Mouse (Mus musculus): Measurements from ENCODE around the gene Pcsk5. TPM values are rescaled to one million over a fixed set of nuclear protein-coding genes. Genes with fewer than 3 reads are reported as not detected.

Pcsk5 gene
- 1.2 and 1.4 TPM in 2 replicates for polyA plus RNA-seq (2015; fragmentation: Nextera tagmentation; extraction: Ambion mirVana)

DNA sequence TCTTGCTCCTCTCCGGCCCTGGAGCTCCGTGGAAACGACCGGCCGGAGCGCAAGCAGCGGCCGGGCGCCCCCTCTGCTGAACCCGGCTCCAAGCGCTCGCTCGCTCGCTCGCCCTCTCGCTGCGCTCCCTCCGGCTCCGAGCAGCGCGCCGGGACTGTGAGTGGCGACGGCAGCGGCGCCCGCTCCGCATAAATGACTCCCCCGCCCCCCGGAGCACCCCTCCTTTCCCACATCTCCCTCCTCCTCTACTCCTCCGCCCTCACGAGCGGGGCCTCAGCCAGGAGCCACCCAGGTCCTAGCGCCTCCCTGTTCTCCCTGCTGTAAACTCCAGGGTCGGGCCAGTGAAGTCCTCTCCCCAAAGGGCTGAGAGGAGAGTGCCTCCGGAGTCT, at the start of gene Pcsk5:
Pcsk5 (minus strand) TSS at position 162 of the 389 bp plus-strand sequence.
- Histone ChIP-seq H3K4me1 (replicated peaks) (no peaks in the 10 kb centered on the region), H3K9ac (peak within 1 kb of the TSS; percentile 50), H3K4me2 (peak within 1 kb of the TSS; percentile 65), H3K27ac (no peak within 1 kb of the TSS), H3K9me3 (replicated peaks) (no peaks in the 10 kb centered on the region), H3K36me3 (no peaks in the 10 kb centered on the region), H3K27me3 (peaks cover 39% of the 10 kb centered on the region), H3K4me3 (replicated peaks) (peak within 1 kb of the TSS; percentile 59)
- 1% methylated on average over 9 of the region's 36 CpGs for WGBS (ENCODE audit: insufficient replicate concordance)
- peak; percentile 79 for ATAC-seq (ENCODE audit: low read depth)
- peak; percentile 28 for DNase-seq

DNA sequence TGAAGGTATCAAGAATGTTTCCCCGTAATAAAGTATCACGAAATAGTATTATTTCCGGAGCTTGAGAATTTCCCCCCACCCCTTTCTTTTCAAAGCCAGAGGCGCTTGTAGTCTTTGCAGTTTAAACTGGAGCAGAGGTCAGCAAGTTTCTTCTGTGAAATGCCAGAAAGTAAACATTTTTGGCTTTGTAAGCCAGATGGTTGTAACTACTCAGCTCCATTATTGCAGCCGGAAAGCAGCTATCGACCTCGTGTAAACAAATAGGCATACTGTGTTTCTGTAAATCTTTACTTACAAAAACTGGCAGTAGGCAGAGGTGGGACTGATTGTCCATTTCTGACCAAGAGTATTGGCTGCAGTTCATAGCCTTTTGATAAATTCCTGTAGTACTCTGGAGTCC, 38.4 kb upstream of the Pcsk5 start:
- ATAC-seq (ENCODE audit: low read depth) (no peak), DNase-seq (no peak)
- Histone ChIP-seq H3K4me3 (replicated peaks) (no peak overlapping the region), H3K36me3 (no peaks in the 10 kb centered on the region), H3K4me2 (no peak overlapping the region), H3K9me3 (replicated peaks) (no peaks in the 10 kb centered on the region), H3K27ac (no peak overlapping the region), H3K27me3 (no peaks in the 10 kb centered on the region), H3K4me1 (replicated peaks) (no peaks in the 10 kb centered on the region), H3K9ac (no peak overlapping the region)
- WGBS (ENCODE audit: insufficient replicate concordance): 65% methylated on average over 7 of the region's 7 CpGs

DNA sequence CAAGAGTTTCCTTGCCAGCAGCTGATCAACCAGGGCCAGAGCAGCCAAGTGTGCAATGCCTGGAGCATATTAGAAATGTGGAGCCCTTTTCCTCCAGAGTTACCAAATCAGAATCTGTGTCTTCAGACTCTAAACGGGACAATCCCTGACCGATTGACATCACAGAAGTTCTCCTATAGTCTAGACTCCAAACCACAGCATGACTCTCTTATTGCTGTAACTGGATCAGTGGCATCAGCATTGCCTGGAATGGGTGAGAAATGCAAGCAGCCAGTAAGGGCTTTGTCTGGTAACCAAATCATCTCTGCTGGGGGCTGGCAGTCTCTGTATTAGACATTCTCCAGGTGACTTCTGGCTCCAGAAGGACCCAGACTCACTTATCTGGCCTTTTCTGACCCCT, 37.0 kb upstream of the Pcsk5 start:
- H3K27ac ChIP-seq: no peak overlapping the region
- no peaks in the 10 kb centered on the region for H3K36me3 ChIP-seq
- ATAC-seq (ENCODE audit: low read depth) (no peak), DNase-seq (no peak)
- H3K9me3 ChIP-seq (replicated peaks): no peaks in the 10 kb centered on the region
- no peak overlapping the region for H3K9ac ChIP-seq
- no peak overlapping the region for H3K4me2 ChIP-seq
- no peak overlapping the region for H3K4me3 ChIP-seq (replicated peaks)
- WGBS (ENCODE audit: insufficient replicate concordance): 57% methylated on average over 2 of the region's 2 CpGs
- H3K4me1 ChIP-seq (replicated peaks): no peaks in the 10 kb centered on the region
- no peaks in the 10 kb centered on the region for H3K27me3 ChIP-seq

DNA sequence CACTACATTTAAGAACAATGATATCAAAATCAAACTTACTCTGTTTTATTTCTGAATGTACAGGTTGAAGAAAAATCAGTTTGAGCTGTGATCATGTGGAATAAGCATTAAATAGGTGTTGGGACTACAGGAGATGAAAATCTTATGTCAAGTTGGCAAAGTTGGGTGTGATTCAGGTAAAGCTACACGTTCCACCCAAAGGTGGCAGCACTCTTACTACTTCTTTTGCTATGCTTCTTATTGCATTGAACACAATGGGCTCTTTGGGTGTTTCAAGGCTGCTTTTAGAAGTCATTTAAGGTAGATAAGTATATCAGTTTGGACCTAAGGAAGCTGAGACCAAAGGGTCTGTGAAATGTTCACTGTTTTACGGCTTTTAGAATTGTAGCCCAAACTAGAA, 36.3 kb upstream of the Pcsk5 start:
- no peak for DNase-seq

DNA sequence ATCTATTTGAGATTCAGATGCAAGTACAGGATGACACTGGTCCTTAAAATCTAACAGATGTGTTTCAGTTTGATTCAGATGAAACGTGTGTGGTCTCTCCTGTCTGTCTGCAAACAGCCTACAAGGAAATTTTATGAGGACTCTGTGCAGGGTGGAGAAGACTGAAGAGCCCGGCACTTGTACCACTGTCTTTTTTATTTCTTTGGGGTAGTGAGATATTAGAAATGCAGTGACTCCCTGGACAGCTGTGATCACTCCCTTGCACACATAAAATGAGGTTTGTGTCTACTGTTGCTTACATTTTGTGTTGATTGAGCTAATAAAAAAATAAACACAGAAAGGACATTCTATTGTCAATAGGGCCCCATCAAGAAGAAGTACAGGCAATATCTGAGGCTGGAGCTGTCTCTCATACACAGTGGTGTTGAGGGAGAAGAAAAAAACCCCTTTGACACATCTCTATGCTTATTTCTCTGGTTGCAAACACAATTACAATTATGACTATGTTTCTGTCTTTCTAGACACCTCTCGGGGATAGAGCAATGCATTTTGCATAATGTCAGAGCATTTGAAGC, 29.0 kb upstream of the Pcsk5 start:
- H3K9ac ChIP-seq: no peak overlapping the region
- WGBS (ENCODE audit: insufficient replicate concordance): 54% methylated on average over 3 of the region's 3 CpGs
- no peak for ATAC-seq (ENCODE audit: low read depth)
- no peaks in the 10 kb centered on the region for H3K9me3 ChIP-seq (replicated peaks)
- no peak overlapping the region for H3K4me3 ChIP-seq (replicated peaks)
- DNase-seq: no peak
- H3K27ac ChIP-seq: no peak overlapping the region
- no peaks in the 10 kb centered on the region for H3K27me3 ChIP-seq
- no peaks in the 10 kb centered on the region for H3K36me3 ChIP-seq
- H3K4me1 ChIP-seq (replicated peaks): no peaks in the 10 kb centered on the region
- H3K4me2 ChIP-seq: no peak overlapping the region

More for the DNA sequence above, 36.3 kb upstream of the Pcsk5 start:
- no peak overlapping the region for H3K9ac ChIP-seq
- H3K36me3 ChIP-seq: no peaks in the 10 kb centered on the region
- H3K4me3 ChIP-seq (replicated peaks): no peak overlapping the region
- ATAC-seq (ENCODE audit: low read depth): no peak
- no peak overlapping the region for H3K27ac ChIP-seq
- H3K4me1 ChIP-seq (replicated peaks): no peaks in the 10 kb centered on the region
- no peaks in the 10 kb centered on the region for H3K9me3 ChIP-seq (replicated peaks)
- H3K27me3 ChIP-seq: no peaks in the 10 kb centered on the region
- no peak overlapping the region for H3K4me2 ChIP-seq
- WGBS (ENCODE audit: insufficient replicate concordance): 47% methylated on average over 2 of the region's 2 CpGs

DNA sequence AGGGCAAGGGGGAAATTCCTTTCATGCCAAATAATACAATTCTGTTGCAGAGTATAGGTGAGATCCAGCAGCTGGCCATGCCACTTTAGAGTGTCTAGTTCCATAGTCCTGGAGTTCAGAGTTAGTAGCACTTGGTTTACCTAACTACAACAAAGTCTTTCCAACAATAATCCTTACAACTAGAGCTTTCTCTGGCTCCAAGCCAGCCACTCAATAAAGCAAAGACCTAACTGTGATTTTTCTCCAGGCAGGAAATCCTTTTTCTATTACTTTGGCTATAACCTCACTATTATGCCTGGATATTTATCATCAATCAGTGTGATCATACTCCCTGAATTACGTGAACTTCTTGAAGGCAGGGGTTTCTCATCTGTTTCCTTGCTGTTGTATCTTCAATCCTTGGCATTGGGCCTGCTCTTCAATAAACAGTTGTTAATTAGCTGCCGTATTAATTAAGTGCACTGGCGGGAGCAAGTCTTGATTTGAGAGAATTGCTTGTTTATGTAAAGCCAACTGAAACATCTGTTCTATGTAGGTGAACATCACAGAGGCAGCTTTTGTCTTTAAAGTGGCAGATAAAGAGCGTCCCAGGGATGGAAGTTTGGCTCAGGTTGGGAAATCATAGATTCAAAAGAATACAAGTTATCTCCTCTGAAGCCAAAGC, 23.1 kb upstream of the Pcsk5 start:
- Histone ChIP-seq H3K27me3 (no peaks in the 10 kb centered on the region), H3K4me2 (no peak overlapping the region), H3K4me1 (replicated peaks) (no peaks in the 10 kb centered on the region), H3K9ac (no peak overlapping the region), H3K36me3 (no peaks in the 10 kb centered on the region), H3K27ac (no peak overlapping the region), H3K9me3 (replicated peaks) (no peaks in the 10 kb centered on the region), H3K4me3 (replicated peaks) (no peak overlapping the region)
- DNase-seq (no peak), ATAC-seq (ENCODE audit: low read depth) (no peak)
- WGBS (ENCODE audit: insufficient replicate concordance): 52% methylated on average over 4 of the region's 4 CpGs

DNA sequence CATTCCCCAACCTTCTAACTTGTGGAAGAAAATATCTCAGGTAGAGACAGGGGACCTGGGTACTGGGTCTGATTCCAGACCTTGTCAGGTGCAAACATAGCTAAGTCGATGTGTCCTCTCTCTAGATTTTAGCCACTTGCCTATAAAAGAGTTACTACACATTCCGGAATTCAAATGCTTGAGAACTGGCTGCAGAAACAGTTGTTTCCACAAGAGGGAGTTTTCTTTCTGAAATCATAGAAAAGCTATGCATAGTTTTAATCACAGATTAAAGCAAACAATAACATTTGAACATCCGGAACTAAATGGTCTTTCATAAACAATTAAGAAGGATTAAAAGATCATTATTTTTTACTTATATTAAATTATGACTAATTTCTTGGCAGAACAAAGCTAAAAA, 19.3 kb upstream of the Pcsk5 start:
- no peak overlapping the region for H3K27ac ChIP-seq
- H3K4me1 ChIP-seq (replicated peaks): no peaks in the 10 kb centered on the region
- H3K9ac ChIP-seq: no peak overlapping the region
- no peak overlapping the region for H3K4me2 ChIP-seq
- ATAC-seq (ENCODE audit: low read depth): no peak
- WGBS (ENCODE audit: insufficient replicate concordance): 53% methylated on average over 3 of the region's 3 CpGs
- no peaks in the 10 kb centered on the region for H3K27me3 ChIP-seq
- no peaks in the 10 kb centered on the region for H3K9me3 ChIP-seq (replicated peaks)
- no peak for DNase-seq
- no peak overlapping the region for H3K4me3 ChIP-seq (replicated peaks)
- H3K36me3 ChIP-seq: no peaks in the 10 kb centered on the region

- Histone ChIP-seq H3K4me1 (replicated peaks) (no peaks in the 10 kb centered on the region), H3K36me3 (no peaks in the 10 kb centered on the region), H3K27me3 (no peaks in the 10 kb centered on the region), H3K9ac (no peak overlapping the region), H3K4me2 (no peak overlapping the region), H3K4me3 (replicated peaks) (no peak overlapping the region), H3K9me3 (replicated peaks) (no peaks in the 10 kb centered on the region), H3K27ac (no peak overlapping the region)
- DNase-seq (no peak), ATAC-seq (ENCODE audit: low read depth) (no peak)
- WGBS (ENCODE audit: insufficient replicate concordance): 50% methylated on average over 2 of the region's 2 CpGs
Measured at GRCm38 (mm10) chr19:17848417-17848816, 11.0 kb upstream of the Pcsk5 start.

GRCm38 (mm10) chr19:17845967-17846366, 8.5 kb upstream of the Pcsk5 start:
- no peak overlapping the region for H3K4me2 ChIP-seq
- 59% methylated on average over 5 of the region's 5 CpGs for WGBS (ENCODE audit: insufficient replicate concordance)

GRCm38 (mm10) chr19:17841586-17841985, 4.2 kb upstream of the Pcsk5 start:
- H3K27ac ChIP-seq: no peak overlapping the region
- H3K9ac ChIP-seq: no peak overlapping the region
- no peaks in the 10 kb centered on the region for H3K9me3 ChIP-seq (replicated peaks)
- no peaks in the 10 kb centered on the region for H3K4me1 ChIP-seq (replicated peaks)
- H3K27me3 ChIP-seq: peaks cover 20% of the 10 kb centered on the region
- WGBS (ENCODE audit: insufficient replicate concordance): 56% methylated on average over 2 of the region's 2 CpGs
- H3K4me2 ChIP-seq: no peak overlapping the region
- ATAC-seq (ENCODE audit: low read depth) (no peak), DNase-seq (no peak)
- no peak overlapping the region for H3K4me3 ChIP-seq (replicated peaks)
- H3K36me3 ChIP-seq: no peaks in the 10 kb centered on the region

More at GRCm38 (mm10) chr19:17845967-17846366, 8.5 kb upstream of the Pcsk5 start:
- Histone ChIP-seq H3K9me3 (replicated peaks) (no peaks in the 10 kb centered on the region), H3K4me3 (replicated peaks) (no peak overlapping the region), H3K9ac (no peak overlapping the region), H3K27ac (no peak overlapping the region), H3K4me1 (replicated peaks) (no peaks in the 10 kb centered on the region), H3K36me3 (no peaks in the 10 kb centered on the region), H3K27me3 (no peaks in the 10 kb centered on the region)
- DNase-seq: no peak
- ATAC-seq (ENCODE audit: low read depth): no peak

DNA sequence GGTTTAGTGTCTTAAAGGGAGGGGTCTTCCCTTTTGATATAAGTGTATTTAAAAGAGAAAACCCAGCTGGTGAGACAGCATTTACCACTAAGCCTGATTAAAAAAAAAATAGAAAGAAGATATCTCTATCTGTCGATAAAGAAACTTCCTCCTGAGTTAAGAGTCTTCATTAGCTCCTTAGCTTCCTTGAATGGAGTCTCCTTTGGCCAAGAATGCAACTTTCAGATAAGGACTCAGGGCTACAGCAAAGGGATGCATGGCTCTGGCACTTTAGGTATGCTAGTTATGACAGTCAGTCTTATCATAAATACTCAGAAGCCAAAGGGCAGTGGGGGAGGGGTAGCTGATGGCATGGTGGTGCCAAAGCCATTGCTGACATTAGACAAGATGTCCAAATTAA, 2.4 kb upstream of the Pcsk5 start:
- no peaks in the 10 kb centered on the region for H3K9me3 ChIP-seq (replicated peaks)
- DNase-seq (no peak), ATAC-seq (ENCODE audit: low read depth) (no peak)
- no peak overlapping the region for H3K9ac ChIP-seq
- H3K36me3 ChIP-seq: no peaks in the 10 kb centered on the region
- no peaks in the 10 kb centered on the region for H3K4me1 ChIP-seq (replicated peaks)
- H3K27me3 ChIP-seq: peaks cover 37% of the 10 kb centered on the region
- WGBS (ENCODE audit: insufficient replicate concordance): 5% methylated on average over 1 of the region's 1 CpGs
- no peak overlapping the region for H3K4me3 ChIP-seq (replicated peaks)
- H3K4me2 ChIP-seq: no peak overlapping the region
- no peak overlapping the region for H3K27ac ChIP-seq

Data from liver, embryonic 13.5 days (tissue).